Comparison of ENCODE assay signal across 8 mouse cellular contexts in the genomic region with DNA sequence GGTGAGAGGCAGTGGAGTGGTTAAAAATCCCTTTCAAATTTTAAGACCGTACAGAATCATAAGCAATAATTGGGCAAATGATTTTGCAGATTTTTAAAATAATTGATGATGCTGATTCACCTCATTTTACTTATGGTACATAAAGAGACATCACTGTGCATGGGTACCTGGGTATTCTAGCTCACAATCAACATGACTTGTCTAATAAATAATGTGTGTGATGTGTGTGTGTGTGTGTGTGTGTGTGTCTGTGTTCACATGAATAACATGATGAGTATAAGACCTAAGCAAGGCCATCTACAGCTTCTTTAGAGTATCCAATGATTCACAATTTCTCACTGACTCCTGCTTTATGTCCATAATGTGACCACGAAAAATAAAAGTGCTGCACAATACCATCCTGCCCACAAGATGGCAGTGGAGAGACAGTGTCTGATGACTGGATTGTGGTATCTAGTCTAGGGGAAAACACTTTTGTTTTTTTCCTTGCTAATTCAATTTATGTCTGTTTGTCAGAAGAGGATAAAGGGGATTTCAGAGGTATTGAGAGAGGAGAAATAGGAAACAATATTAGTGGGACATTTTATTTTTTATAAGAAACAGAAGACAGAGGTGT.
DNase-seq lines count a peak whose midpoint lies in the region; ATAC-seq and TF ChIP-seq lines count a peak whose summit lies in the region.

No protein-coding gene starts in this region.

- ATAC-seq in Patski: no peak
- no peak for ATAC-seq in embryonic facial prominence, embryonic 11.5 days (replicated peaks; ENCODE audit: insufficient number of reproducible peaks, low FRiP score, low TSS enrichment, low read depth)
- no peak for ATAC-seq in lung, postnatal 0 days

- H3K36me3 ChIP-seq in embryonic facial prominence, embryonic 11.5 days (replicated peaks; ENCODE audit: control insufficient read depth, insufficient read depth, low read depth, low read length): no peaks in the 10 kb centered on the region
- no peaks in the 10 kb centered on the region for H3K36me3 ChIP-seq in lung, postnatal 0 days (ENCODE audit: insufficient read depth, low read length)

- no peaks in the 10 kb centered on the region for H3K9me3 ChIP-seq in embryonic facial prominence, embryonic 11.5 days (replicated peaks; ENCODE audit: control insufficient read depth, low read length)
- H3K9me3 ChIP-seq in lung, postnatal 0 days (ENCODE audit: low read length): no peaks in the 10 kb centered on the region

- no peak overlapping the region for H3K27ac ChIP-seq in embryonic facial prominence, embryonic 11.5 days (replicated peaks; ENCODE audit: low read depth, low read length)
- H3K27ac ChIP-seq in lung, postnatal 0 days (ENCODE audit: low read length): no peak overlapping the region

- no peaks in the 10 kb centered on the region for H3K4me1 ChIP-seq in embryonic facial prominence, embryonic 11.5 days (ENCODE audit: control insufficient read depth, insufficient read depth, low read length)
- H3K4me1 ChIP-seq in lung, postnatal 0 days (ENCODE audit: insufficient read depth, low read depth, low read length): no peaks in the 10 kb centered on the region

- H3K9ac ChIP-seq in embryonic facial prominence, embryonic 11.5 days (replicated peaks; ENCODE audit: low read length): no peak overlapping the region
- H3K9ac ChIP-seq in lung, postnatal 0 days (replicated peaks; ENCODE audit: low read depth): no peak overlapping the region

- H3K4me2 ChIP-seq in embryonic facial prominence, embryonic 11.5 days (ENCODE audit: low read depth, low read length): no peak overlapping the region
- H3K4me2 ChIP-seq in lung, postnatal 0 days (replicated peaks; ENCODE audit: low read depth, low read length): no peak overlapping the region

- TF ChIP-seq CTCF in Patski (IDR thresholded peaks at IDR 0.05): peak; percentile 74
- peak; percentile 80 for TF ChIP-seq CTCF in lung, postnatal 0 days (IDR thresholded peaks at IDR 0.05)

- POLR2A ChIA-PET in Patski (lab: Charles Lee): no interaction called here

- DNase-seq in kidney, adult 9 months: peak; percentile 21
- DNase-seq in kidney, adult 18-20 months: no peak
- DNase-seq in Patski (ENCODE audit: low read depth, low spot score): no peak
- DNase-seq in embryonic facial prominence, embryonic 11.5 days (ENCODE audit: low spot score): peak; percentile 82
- peak; percentile 1 for DNase-seq in induced T-regulatory cell, adult 2 months (ENCODE audit: low read depth)
- peak; percentile 53 for DNase-seq in lung, postnatal 0 days (ENCODE audit: low spot score)
- peak; percentile 28 for DNase-seq in right cerebral cortex, postnatal 25 days
- DNase-seq in gastrocnemius, postnatal 14 days: no peak

- H3K4me3 ChIP-seq in embryonic facial prominence, embryonic 11.5 days (ENCODE audit: low read depth, low read length): no peak overlapping the region
- no peak overlapping the region for H3K4me3 ChIP-seq in lung, postnatal 0 days (ENCODE audit: low read depth, low read length)

- no peaks in the 10 kb centered on the region for H3K27me3 ChIP-seq in Patski
- H3K27me3 ChIP-seq in embryonic facial prominence, embryonic 11.5 days (ENCODE audit: control insufficient read depth, insufficient read depth, low read length): no peaks in the 10 kb centered on the region
- no peaks in the 10 kb centered on the region for H3K27me3 ChIP-seq in lung, postnatal 0 days (replicated peaks; ENCODE audit: insufficient read depth, low read length)

- in situ Hi-C loops in Patski (cut with MboI; ENCODE audit: low pct_unique_long_range_greater_than_20kb): loop anchor here (25.0 kb wide), 1 partner anchor 1936 kb away; the partner anchor contains the start of gene Cdh11

- no peak for TF ChIP-seq EP300 in lung, postnatal 0 days (IDR thresholded peaks at IDR 0.05)

- CTCF ChIA-PET in Patski (lab: Charles Lee): interaction anchor here (1.5 kb wide), 1 partner anchor 9 kb away, joined by 3 read pairs; no protein-coding TSS in a partner anchor

- intact Hi-C loops in gastrocnemius, postnatal 14 days (cut with DNase I; ENCODE audit: low total_unique reads): no loop called here

- WGBS in embryonic facial prominence, embryonic 11.5 days: 47% methylated on average over 2 of the region's 2 CpGs
- 39% methylated on average over 2 of the region's 2 CpGs for WGBS in lung, postnatal 0 days

Comparison
In these comparisons a context has a peak if more than half of its experiments do, and no peak if none do; other contexts are left out.
1. DNase-seq: peak in kidney, adult 9 months (single experiment), embryonic facial prominence, embryonic 11.5 days (single experiment), induced T-regulatory cell, adult 2 months (single experiment), lung, postnatal 0 days (single experiment) and right cerebral cortex, postnatal 25 days (single experiment); none in kidney, adult 18-20 months (single experiment), Patski (single experiment) and gastrocnemius, postnatal 14 days (single experiment).